Mouse (Mus musculus) kidney, postnatal 4 days (tissue): ENCODE measurements around the gene Cstf3.

Experiments
- DNase-seq, 2 experiments: peaks; one replicate each; pipeline ENCODE4 v3.0.0; 2021; ENCODE audit warnings: mixed read lengths in 2 of 2

The Cstf3 gene

DNA sequence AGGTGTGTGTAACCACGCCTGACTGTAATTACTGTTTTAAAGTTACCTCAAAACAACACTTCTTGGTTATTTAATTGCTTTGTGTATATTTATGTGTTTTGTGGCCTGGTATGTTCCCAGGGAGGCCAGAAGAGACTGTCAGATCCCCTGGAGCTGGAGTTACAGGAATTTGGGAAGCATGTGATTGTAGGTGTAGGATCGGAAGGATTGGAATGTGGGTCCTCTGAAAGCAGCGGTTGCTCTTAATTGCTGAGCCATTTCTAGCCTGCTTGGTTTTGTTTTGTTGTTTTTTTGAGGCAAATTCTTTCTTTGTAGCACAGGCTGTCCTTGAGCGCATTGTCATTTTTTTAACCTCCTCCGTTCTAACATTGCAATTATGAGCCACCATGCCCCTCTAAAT is 14.4 kb downstream of the Cstf3 start:
- DNase-seq = no peak

DNA sequence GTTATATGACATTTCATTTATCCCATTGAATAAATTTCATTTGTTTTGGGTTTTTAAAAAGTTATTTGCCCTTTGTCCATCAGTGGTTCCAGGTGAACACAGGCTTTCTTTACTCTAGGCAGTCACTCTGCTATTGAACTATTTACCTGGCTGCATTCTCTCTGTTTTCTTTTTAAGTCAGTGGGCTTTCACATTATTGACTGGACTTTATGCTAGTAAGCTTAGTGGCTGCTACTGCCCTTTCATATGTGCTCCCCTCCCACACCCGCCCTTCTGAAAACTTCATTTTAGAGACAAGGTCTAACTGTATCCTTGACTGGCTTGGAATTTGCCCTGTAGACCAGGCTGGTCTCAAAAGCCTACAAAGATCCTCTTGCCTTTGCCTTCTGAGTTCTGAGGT is 15.2 kb downstream of the Cstf3 start:
- DNase-seq = no peak

GRCm38 (mm10) chr2:104614786-104615185 is 24.5 kb downstream of the Cstf3 start:
- no peak for DNase-seq

- DNase-seq = no peak
Measured at GRCm38 (mm10) chr2:104615985-104616711, 25.8 kb downstream of the Cstf3 start.

- no peak for DNase-seq
Measured at GRCm38 (mm10) chr2:104658659-104659058, 68.3 kb downstream of the Cstf3 start.

- DNase-seq = peak in 1 of 2 experiments; percentile 13
Measured at GRCm38 (mm10) chr2:104663372-104664100, 73.2 kb downstream of the Cstf3 start.

GRCm38 (mm10) chr2:104669122-104669804 is 78.9 kb downstream of the Cstf3 start:
- DNase-seq = no peak

DNA sequence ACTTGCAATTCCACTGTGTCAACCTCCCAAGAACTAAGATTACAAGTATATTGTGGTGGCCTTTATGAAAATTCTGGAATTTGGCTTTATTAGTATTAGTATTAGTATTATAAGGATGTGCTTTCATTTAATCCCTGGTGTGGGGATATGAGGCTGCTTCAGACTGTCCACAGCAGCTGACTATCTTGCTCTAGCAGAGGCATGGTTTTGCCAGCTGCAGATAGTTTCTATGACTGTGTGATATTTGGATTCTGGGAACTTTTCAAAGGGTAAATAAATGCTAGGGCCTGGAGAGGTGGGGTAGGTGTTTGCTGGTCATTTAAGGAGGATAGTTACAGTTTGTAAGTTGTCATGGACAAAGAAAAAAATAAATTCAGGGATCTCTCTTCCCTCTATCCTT is 81.4 kb downstream of the Cstf3 start:
- no peak for DNase-seq

DNA sequence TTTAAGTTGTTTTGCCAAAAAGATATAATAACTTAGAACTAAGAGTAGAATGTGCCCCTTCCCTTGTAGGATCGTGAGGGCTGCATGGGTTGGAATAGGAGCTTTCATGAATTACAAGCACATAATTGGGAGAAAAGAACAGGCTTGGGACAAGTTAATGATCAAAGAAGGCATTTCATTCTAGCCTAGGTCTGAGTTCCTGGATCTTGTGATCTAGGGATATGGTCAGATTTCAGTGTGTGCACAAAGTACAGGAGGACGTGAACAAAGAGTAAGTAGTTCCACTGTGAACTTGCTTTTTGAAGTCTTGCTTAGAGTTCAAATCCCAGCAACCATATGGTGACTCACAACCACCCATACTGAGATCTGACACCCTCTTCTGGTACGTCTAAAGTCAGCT is 87.0 kb downstream of the Cstf3 start:
- no peak for DNase-seq

- no peak for DNase-seq
Measured at GRCm38 (mm10) chr2:104684771-104685170, 94.4 kb downstream of the Cstf3 start.

GRCm38 (mm10) chr2:104685418-104685817 is 95.1 kb downstream of the Cstf3 start:
- peak; percentile 88 to 92 for DNase-seq

DNA sequence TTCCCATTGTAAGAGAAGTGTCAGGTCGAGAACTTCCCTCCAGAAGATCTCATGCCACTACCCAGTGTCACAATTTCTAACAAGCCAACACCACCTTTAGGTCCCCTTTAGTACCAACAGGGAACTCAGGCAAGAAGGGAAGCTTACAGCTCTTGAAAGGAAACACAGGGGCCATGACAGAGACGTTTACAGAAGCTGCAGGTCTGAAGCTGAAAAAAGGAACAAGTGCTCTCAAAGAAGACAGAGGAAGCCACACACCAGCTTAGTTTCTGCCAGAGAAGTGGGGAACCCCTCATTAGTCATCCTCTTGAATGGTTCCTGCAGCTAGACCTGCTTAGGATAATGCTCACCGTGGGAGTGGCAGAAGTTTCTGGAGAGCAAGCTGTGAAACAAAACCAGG is 96.9 kb downstream of the Cstf3 start:
- DNase-seq = no peak

- DNase-seq = no peak
Measured at GRCm38 (mm10) chr2:104688321-104688720, 98.0 kb downstream of the Cstf3 start.

- DNase-seq = no peak
Measured at GRCm38 (mm10) chr2:104688724-104689123, 98.4 kb downstream of the Cstf3 start.

DNA sequence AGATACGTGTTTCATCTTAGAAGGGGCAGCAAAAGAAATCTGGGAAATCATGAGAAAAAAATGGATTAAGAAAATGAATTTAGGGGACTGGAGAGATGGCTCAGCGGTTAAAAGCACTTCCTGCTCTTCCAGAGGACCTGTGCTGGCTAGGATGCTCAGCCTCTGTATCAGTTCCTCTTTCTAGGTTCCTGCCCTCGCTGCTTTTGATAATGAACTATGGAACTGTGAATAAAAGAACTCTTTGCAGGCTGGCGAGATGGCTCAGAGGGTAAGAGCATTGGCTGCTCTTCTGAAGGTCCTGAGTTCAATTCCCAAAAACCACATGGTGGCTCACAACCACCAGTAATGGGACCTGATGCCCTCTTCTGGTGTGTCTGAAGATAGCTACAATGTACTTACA is 100.4 kb downstream of the Cstf3 start:
- no peak for DNase-seq

GRCm38 (mm10) chr2:104692551-104692950 is 102.2 kb downstream of the Cstf3 start:
- no peak for DNase-seq

DNA sequence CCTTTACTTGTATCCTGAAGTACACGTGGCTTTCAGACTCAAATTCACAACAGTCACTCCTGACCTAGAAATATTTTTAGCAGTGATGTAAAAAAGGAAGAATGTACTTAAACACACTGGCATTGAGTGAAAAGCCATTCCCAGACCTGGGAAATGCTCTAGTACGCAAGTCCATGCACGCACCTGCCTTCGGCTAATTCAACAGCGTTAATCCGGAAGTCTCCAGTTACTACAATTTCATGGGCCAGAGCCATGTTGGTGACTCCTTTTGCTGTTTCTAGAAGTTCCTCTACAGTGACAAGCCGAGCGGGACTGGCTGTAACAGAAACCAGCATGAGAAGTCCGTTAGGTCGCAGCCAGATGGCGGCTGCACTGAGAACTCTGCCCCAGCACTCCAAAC is 109.3 kb downstream of the Cstf3 start:
- no peak for DNase-seq

DNA sequence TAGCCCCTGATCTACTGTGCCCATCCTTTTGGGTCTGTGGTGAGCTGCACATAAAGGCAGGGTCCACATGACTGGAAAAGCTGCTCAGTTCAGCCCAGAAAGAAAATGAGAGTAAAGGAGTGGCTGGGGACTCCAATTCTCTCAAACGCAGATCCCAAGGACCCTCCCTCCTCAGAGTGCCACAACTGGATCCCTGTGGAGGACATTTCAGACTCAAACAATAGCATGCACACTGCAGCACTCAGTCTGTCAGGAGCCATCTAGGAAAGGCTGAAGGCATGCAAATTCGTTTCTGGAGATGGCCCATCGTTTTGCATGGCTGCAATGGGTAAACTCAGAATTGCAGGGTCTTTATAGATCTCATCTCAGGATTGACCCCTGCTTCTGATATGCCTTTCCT is 112.8 kb downstream of the Cstf3 start:
- DNase-seq = no peak

- DNase-seq = no peak
Measured at GRCm38 (mm10) chr2:104704355-104704754, 114.0 kb downstream of the Cstf3 start.

DNA sequence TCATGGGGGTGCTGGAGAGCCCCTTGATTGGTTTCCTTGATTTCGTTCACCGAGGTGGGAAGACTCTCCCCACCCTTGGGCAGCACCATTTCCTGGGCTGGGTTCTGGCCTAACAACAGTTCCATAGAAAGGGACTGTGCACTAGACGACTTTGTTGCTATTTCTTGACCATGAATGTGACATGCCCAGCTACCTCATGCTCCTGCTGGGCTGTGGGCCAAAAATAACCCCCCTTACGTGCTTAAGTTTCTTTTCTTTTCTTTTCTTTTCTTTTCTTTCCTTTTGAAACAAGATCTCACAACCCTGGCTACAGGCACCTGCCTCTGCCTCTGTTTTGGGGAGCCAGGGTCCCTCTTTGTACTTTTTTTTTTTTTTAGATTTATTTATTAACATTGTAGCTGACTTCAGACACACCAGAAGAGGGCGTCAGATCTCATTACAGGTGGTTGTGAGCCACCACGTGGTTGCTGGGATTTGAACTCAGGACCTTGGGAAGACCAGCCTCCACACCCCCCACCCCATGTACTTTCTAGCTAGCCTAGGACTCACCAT is 119.5 kb downstream of the Cstf3 start:
- peak in 1 of 2 experiments; percentile 17 for DNase-seq

GRCm38 (mm10) chr2:104710670-104711370 is 120.5 kb downstream of the Cstf3 start:
- no peak for DNase-seq

DNA sequence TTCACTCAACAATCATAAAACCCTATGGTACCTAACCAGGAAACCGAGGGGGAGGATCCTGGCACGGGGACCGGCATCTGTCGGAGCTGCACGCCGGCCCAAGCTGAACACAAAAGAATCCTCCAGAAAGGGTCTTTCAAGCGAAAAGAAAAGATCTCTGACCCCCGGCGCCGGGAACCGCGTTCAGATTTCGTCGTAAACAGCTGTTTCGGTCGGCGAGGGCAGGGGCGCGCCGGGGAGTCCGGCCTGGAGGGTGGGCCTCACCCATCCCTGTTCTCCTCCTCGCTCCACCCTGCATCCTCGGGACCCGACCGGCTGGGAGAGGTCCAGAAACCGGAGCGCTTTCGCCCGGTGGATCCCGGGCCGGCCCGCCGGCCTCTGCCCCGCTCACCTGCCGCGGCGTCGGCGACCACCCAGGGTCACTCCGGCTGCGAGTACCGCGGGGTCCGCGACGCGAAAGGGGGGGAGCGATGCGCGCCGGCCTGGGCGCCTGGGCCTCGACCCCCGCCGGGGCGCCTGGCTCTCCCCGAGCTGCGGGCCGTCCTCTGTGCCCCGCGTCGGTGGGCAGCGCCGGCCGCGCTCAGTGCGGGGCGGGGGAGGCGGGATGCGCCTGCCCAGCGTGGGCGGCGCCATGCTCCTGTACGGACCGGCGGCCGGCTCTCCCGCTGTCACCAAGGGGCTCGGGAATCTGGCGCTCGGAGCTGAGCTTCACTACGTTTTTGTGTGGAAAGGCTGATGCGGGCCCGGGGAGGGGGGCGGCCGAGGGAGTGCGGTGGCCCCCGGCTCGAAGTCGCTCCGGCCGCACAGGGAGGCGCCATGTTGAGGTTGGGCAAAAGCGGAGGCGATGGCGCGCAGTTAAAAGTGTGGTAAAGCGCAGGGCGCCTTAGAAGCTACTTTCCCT is 121.5 kb downstream of the Cstf3 start, which contains the start of gene Tcp11l1:
Tcp11l1 (minus strand) TSS at position 585 of the 901 bp plus-strand sequence.
- peak; percentile 76 to 83 for DNase-seq
